Mouse (Mus musculus) retina, embryonic 14.5 days (tissue): ENCODE data around the gene Usp54.

ENCODE experiments used
- DNase-seq: peaks from one replicate; pipeline ENCODE4 v3.0.0-alpha.2; 2015; ENCODE audit warnings: low spot score

Usp54 gene

GRCm38 (mm10) chr14:20502966-20503365, 137.9 kb downstream of the Usp54 start:
- no peak for DNase-seq

- DNase-seq, result no peak
These were observed 140.9 kb downstream of the Usp54 start for GRCm38 (mm10) chr14:20499982-20500381.
